Mouse (Mus musculus) small intestine, adult 2 months (tissue): Measurements from ENCODE around the gene BC049730.

Experiments used
- CTCF ChIP-seq: fragments of 200-500 bp; IDR thresholded peaks from 2 replicates; pipeline ENCODE4 v1.5.1; 2012; ENCODE audit warnings: low read depth, mild to moderate bottlenecking, control low read depth, inconsistent platforms, low read length, moderate library complexity, mixed read lengths; ENCODE audit not compliant: insufficient replicate concordance, insufficient read length; ENCODE audit errors: extremely low read depth
- POLR2A ChIP-seq: fragments of 200-500 bp; IDR thresholded peaks from 2 replicates; pipeline ENCODE4 v1.6.1; 2012; ENCODE audit warnings: low read depth, mild to moderate bottlenecking, control low read depth, inconsistent platforms, low read length, moderate library complexity

- TF ChIP-seq POLR2A: no peak
- TF ChIP-seq CTCF: peak; percentile 98; the same call in 1 of the 2 replicates
Measured at GRCm38 (mm10) chr7:24662575-24662974, 46.5 kb upstream of the BC049730 start.
